Mouse (Mus musculus): ENCODE data around the gene Gcgr. TPM values are rescaled to one million over a fixed set of nuclear protein-coding genes. Genes with fewer than 3 reads are reported as not detected.

The Gcgr gene
- polyA plus RNA-seq, 1 experiment from 2014 or later, result 5.5 TPM

- 90% methylated on average over 3 of the region's 3 CpGs for WGBS
- H3K4me1 ChIP-seq (ENCODE audit: insufficient read depth, low read length), result peaks cover 32% of the 10 kb centered on the region
Observed at GRCm38 (mm10) chr11:120545964-120546363, 15.5 kb downstream of the Gcgr start.

GRCm38 (mm10) chr11:120547469-120547868 is 17.0 kb downstream of the Gcgr start:
- no peak overlapping the region for H3K27ac ChIP-seq (ENCODE audit: low read length)
- no peak overlapping the region for H3K4me3 ChIP-seq (ENCODE audit: low read length)
- peaks cover 26% of the 10 kb centered on the region for H3K36me3 ChIP-seq (ENCODE audit: insufficient read depth, low read length)
- no peak for ATAC-seq (ENCODE audit: low FRiP score, low TSS enrichment)
- H3K9ac ChIP-seq (replicated peaks; ENCODE audit: low read length), result peak overlapping the region; percentile 40; the same call in 1 of the 2 replicates
- H3K27me3 ChIP-seq (ENCODE audit: insufficient read depth, low read length), result no peaks in the 10 kb centered on the region
- 67% methylated on average over 2 of the region's 2 CpGs for WGBS
- peaks cover 32% of the 10 kb centered on the region for H3K4me1 ChIP-seq (ENCODE audit: insufficient read depth, low read length)
- H3K4me2 ChIP-seq (replicated peaks; ENCODE audit: low read depth, low read length), result no peak overlapping the region
- no peaks in the 10 kb centered on the region for H3K9me3 ChIP-seq (ENCODE audit: low read length)

More at GRCm38 (mm10) chr11:120545964-120546363, 15.5 kb downstream of the Gcgr start:
- Histone ChIP-seq H3K4me2 (replicated peaks; ENCODE audit: low read depth, low read length) (no peak overlapping the region), H3K27ac (ENCODE audit: low read length) (no peak overlapping the region), H3K36me3 (ENCODE audit: insufficient read depth, low read length) (peaks cover 30% of the 10 kb centered on the region), H3K27me3 (ENCODE audit: insufficient read depth, low read length) (no peaks in the 10 kb centered on the region), H3K9ac (replicated peaks; ENCODE audit: low read length) (peak overlapping the region; percentile 9), H3K4me3 (ENCODE audit: low read length) (no peak overlapping the region), H3K9me3 (ENCODE audit: low read length) (no peaks in the 10 kb centered on the region)
- no peak for ATAC-seq (ENCODE audit: low FRiP score, low TSS enrichment)

DNA sequence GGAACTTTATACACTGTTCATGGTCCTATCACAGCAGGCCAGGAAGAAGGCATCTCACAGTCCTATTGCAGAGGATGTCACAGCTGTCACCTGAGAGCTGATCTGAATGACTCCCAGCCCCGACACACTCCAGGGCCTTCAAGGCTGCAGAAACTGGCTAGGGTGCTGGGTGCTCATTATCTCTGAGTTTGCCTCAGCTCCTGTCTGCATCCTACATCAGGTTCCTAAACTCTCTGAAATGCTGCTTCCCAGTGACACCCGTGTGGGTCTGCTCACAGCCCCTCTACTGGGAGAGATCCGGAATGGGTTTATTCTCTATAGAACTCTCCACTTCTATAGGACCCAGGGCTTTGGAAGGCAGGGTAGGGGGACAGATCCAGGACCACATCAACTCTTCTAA is 17.7 kb downstream of the Gcgr start:
- H3K36me3 ChIP-seq (ENCODE audit: insufficient read depth, low read length), result peaks cover 18% of the 10 kb centered on the region
- peak overlapping the region; percentile 97 for H3K9ac ChIP-seq (replicated peaks; ENCODE audit: low read length)
- H3K4me3 ChIP-seq (ENCODE audit: low read length), result peak overlapping the region; percentile 95
- no peak for ATAC-seq (ENCODE audit: low FRiP score, low TSS enrichment)
- no peaks in the 10 kb centered on the region for H3K27me3 ChIP-seq (ENCODE audit: insufficient read depth, low read length)
- H3K4me1 ChIP-seq (ENCODE audit: insufficient read depth, low read length), result peaks cover 32% of the 10 kb centered on the region
- no peak overlapping the region for H3K27ac ChIP-seq (ENCODE audit: low read length)
- H3K9me3 ChIP-seq (ENCODE audit: low read length), result no peaks in the 10 kb centered on the region
- H3K4me2 ChIP-seq (replicated peaks; ENCODE audit: low read depth, low read length), result peak overlapping the region; percentile 95
- 69% methylated on average over 3 of the region's 3 CpGs for WGBS

- Histone ChIP-seq H3K9ac (replicated peaks; ENCODE audit: low read length) (peak overlapping the region; percentile 97), H3K27me3 (ENCODE audit: insufficient read depth, low read length) (no peaks in the 10 kb centered on the region), H3K4me3 (ENCODE audit: low read length) (peak overlapping the region; percentile 95), H3K27ac (ENCODE audit: low read length) (peak overlapping the region; percentile 96), H3K9me3 (ENCODE audit: low read length) (no peaks in the 10 kb centered on the region), H3K4me2 (replicated peaks; ENCODE audit: low read depth, low read length) (peak overlapping the region; percentile 95), H3K4me1 (ENCODE audit: insufficient read depth, low read length) (peaks cover 32% of the 10 kb centered on the region), H3K36me3 (ENCODE audit: insufficient read depth, low read length) (peaks cover 12% of the 10 kb centered on the region)
- ATAC-seq (ENCODE audit: low FRiP score, low TSS enrichment), result no peak
- WGBS, result 18% methylated on average over 7 of the region's 7 CpGs
Observed at GRCm38 (mm10) chr11:120548786-120549167, 18.3 kb downstream of the Gcgr start.

- Histone ChIP-seq H3K27me3 (ENCODE audit: insufficient read depth, low read length) (no peaks in the 10 kb centered on the region), H3K4me1 (ENCODE audit: insufficient read depth, low read length) (peaks cover 32% of the 10 kb centered on the region), H3K9me3 (ENCODE audit: low read length) (no peaks in the 10 kb centered on the region), H3K4me3 (ENCODE audit: low read length) (peak within 1 kb of the TSS; percentile 95), H3K9ac (replicated peaks; ENCODE audit: low read length) (peak within 1 kb of the TSS; percentile 97), H3K4me2 (replicated peaks; ENCODE audit: low read depth, low read length) (peak within 1 kb of the TSS; percentile 95), H3K36me3 (ENCODE audit: insufficient read depth, low read length) (peaks cover 7% of the 10 kb centered on the region), H3K27ac (ENCODE audit: low read length) (peak within 1 kb of the TSS; percentile 96)
- ATAC-seq (ENCODE audit: low FRiP score, low TSS enrichment), result peak; percentile 86
- WGBS, result under 1% methylated on average over 66 of the region's 87 CpGs
Observed at GRCm38 (mm10) chr11:120549168-120549945, 18.9 kb downstream of the Gcgr start, which contains the start of gene Mcrip1. TSS of gene Mcrip1 (minus strand) at chr11:120549727.

- whole genome bisulfite sequencing, result 49% methylated on average over 11 of the region's 11 CpGs
- ATAC-seq (ENCODE audit: low FRiP score, low TSS enrichment), result peak; percentile 54; the same call in 1 of the 2 replicates
- H3K27ac ChIP-seq (ENCODE audit: low read length), result peak overlapping the region; percentile 96
Observed at GRCm38 (mm10) chr11:120549986-120550809, 19.7 kb downstream of the Gcgr start.

DNA sequence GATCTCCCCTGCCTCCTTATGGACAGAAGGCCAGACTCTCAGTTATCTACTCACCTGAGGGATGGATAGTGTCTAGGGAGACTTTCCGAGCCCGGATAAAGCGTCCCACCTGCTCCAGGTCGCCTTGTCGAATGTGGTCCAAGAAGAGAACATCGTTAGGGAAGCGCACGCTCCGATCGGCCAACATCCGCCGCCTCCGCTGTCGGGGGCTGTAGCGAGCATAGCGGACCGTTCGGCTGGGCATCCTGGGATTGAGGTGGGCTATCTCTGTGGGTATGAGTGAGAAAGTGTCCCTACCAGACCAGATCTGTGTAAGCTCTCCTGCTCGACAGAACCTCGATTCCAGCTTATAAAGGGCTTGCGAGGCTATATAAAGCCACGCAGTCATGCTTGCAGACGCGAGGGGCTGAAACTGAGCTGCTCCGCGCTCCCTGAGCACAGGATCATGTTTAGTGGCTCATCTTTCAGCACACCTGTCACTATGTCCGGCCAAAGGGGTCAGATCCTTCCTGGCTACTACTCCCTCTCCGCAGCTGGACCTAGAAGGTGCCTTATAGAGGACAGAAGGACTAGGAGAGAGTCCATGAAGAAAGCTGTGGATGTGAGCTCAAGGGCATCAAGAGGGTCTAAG is 20.4 kb downstream of the Gcgr start, which contains the start of gene Ppp1r27:
Gene Ppp1r27 (minus strand): TSS at position 323 of the 631 bp plus-strand sequence.
- Histone ChIP-seq H3K4me1 (ENCODE audit: insufficient read depth, low read length) (peaks cover 22% of the 10 kb centered on the region), H3K36me3 (ENCODE audit: insufficient read depth, low read length) (no peaks in the 10 kb centered on the region), H3K4me3 (ENCODE audit: low read length) (peak within 1 kb of the TSS; percentile 95), H3K27ac (ENCODE audit: low read length) (peak within 1 kb of the TSS; percentile 96), H3K9ac (replicated peaks; ENCODE audit: low read length) (peak within 1 kb of the TSS; percentile 97), H3K9me3 (ENCODE audit: low read length) (no peaks in the 10 kb centered on the region), H3K27me3 (ENCODE audit: insufficient read depth, low read length) (no peaks in the 10 kb centered on the region), H3K4me2 (replicated peaks; ENCODE audit: low read depth, low read length) (peak within 1 kb of the TSS; percentile 95)
- ATAC-seq (ENCODE audit: low FRiP score, low TSS enrichment), result no peak
- WGBS, result 88% methylated on average over 28 of the region's 28 CpGs

More at GRCm38 (mm10) chr11:120549986-120550809, 19.7 kb downstream of the Gcgr start:
- Histone ChIP-seq H3K4me2 (replicated peaks; ENCODE audit: low read depth, low read length) (peak overlapping the region; percentile 95), H3K36me3 (ENCODE audit: insufficient read depth, low read length) (no peaks in the 10 kb centered on the region), H3K27me3 (ENCODE audit: insufficient read depth, low read length) (no peaks in the 10 kb centered on the region), H3K4me1 (ENCODE audit: insufficient read depth, low read length) (peaks cover 29% of the 10 kb centered on the region), H3K4me3 (ENCODE audit: low read length) (peak overlapping the region; percentile 95), H3K9ac (replicated peaks; ENCODE audit: low read length) (peak overlapping the region; percentile 97), H3K9me3 (ENCODE audit: low read length) (no peaks in the 10 kb centered on the region)

- Histone ChIP-seq H3K9me3 (ENCODE audit: low read length) (0 out of 2 replicates have a peak, but pooled peaks cover 5% of the 10 kb centered on the region), H3K4me1 (ENCODE audit: insufficient read depth, low read length) (peaks cover 16% of the 10 kb centered on the region), H3K4me3 (ENCODE audit: low read length) (no peak overlapping the region), H3K36me3 (ENCODE audit: insufficient read depth, low read length) (no peaks in the 10 kb centered on the region), H3K27ac (ENCODE audit: low read length) (no peak overlapping the region), H3K9ac (replicated peaks; ENCODE audit: low read length) (no peak overlapping the region), H3K4me2 (replicated peaks; ENCODE audit: low read depth, low read length) (no peak overlapping the region), H3K27me3 (ENCODE audit: insufficient read depth, low read length) (no peaks in the 10 kb centered on the region)
- ATAC-seq (ENCODE audit: low FRiP score, low TSS enrichment), result no peak
- WGBS, result 72% methylated on average over 5 of the region's 5 CpGs
Observed at GRCm38 (mm10) chr11:120552736-120553135, 22.2 kb downstream of the Gcgr start.

- no peak for ATAC-seq (ENCODE audit: low FRiP score, low TSS enrichment)
- H3K9me3 ChIP-seq (ENCODE audit: low read length), result 0 out of 2 replicates have a peak, but pooled peaks cover 5% of the 10 kb centered on the region
- 80% methylated on average over 7 of the region's 7 CpGs for WGBS
- H3K4me1 ChIP-seq (ENCODE audit: insufficient read depth, low read length), result peaks cover 4% of the 10 kb centered on the region
- H3K4me3 ChIP-seq (ENCODE audit: low read length), result no peak overlapping the region
- peaks cover 11% of the 10 kb centered on the region for H3K36me3 ChIP-seq (ENCODE audit: insufficient read depth, low read length)
- no peak overlapping the region for H3K4me2 ChIP-seq (replicated peaks; ENCODE audit: low read depth, low read length)
- H3K27me3 ChIP-seq (ENCODE audit: insufficient read depth, low read length), result no peaks in the 10 kb centered on the region
- H3K9ac ChIP-seq (replicated peaks; ENCODE audit: low read length), result no peak overlapping the region
- H3K27ac ChIP-seq (ENCODE audit: low read length), result no peak overlapping the region
Observed at GRCm38 (mm10) chr11:120554834-120555233, 24.3 kb downstream of the Gcgr start.

Measured in kidney, embryonic 16.5 days (tissue).